Mouse (Mus musculus) left cerebral cortex, adult 18-20 months (tissue): ENCODE results near the gene Zfyve21. TPM values are rescaled to one million over a fixed set of nuclear protein-coding genes. Genes with fewer than 3 reads are reported as not detected.
A peak's percentile ranks its signal among the peaks of the same experiment; 100 is the strongest.

Source experiments
- DNase-seq, 2 experiments: peaks; one replicate each; pipeline ENCODE4 v3.0.0; 2021 to 2022; ENCODE audit warnings: low spot score in 2 of 2, mixed read lengths in 1 of 2
- total RNA-seq, 2 experiments: library from RNA; stranded (reverse); gene quantifications; 2 replicates each; pipeline ENCODE4 v1.2.3; 2021

The Zfyve21 gene
- total RNA-seq, 2 experiments from 2014 or later = 20.7 to 21.1 TPM

DNA sequence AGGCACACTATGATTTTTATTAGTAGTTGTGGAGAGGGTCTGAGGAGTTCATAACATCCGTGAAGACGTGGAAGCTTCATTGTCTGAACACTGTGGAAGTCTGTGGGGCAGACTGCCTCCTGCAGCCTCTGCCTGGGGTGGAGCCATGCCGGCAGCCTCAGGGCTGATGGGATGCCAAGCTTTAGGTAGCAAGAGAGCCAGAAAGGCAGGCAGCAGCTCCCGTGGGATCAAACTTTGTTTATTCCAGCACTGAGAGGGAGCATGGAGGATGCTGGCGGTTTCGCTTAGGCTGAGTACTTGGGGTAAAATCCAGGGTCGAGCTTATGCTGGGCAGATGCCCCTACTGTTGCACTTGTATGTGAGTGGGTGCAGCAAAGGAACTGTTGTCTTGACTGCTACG is 16.7 kb upstream of the Zfyve21 start:
- no peak for DNase-seq

DNA sequence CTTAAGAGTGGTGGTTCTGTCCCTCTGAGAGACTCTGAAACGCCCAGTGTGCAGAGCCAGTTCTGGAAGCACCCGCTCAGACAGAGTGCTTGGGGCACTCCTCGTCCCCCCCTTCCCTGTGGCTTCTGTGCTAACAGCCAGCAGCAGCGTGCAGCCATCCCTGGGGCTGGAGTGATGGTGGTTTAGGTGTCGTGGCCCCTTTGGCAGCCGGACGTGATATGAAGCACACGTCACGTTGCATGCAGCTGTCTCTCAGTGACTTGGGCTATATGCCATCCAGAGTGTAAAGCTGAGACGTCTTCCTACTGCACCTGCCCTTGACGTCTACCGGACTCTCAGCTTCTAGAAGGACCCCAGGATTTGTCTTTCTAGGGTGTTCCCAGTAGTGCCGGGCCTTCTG is 15.5 kb upstream of the Zfyve21 start:
- DNase-seq = no peak

DNA sequence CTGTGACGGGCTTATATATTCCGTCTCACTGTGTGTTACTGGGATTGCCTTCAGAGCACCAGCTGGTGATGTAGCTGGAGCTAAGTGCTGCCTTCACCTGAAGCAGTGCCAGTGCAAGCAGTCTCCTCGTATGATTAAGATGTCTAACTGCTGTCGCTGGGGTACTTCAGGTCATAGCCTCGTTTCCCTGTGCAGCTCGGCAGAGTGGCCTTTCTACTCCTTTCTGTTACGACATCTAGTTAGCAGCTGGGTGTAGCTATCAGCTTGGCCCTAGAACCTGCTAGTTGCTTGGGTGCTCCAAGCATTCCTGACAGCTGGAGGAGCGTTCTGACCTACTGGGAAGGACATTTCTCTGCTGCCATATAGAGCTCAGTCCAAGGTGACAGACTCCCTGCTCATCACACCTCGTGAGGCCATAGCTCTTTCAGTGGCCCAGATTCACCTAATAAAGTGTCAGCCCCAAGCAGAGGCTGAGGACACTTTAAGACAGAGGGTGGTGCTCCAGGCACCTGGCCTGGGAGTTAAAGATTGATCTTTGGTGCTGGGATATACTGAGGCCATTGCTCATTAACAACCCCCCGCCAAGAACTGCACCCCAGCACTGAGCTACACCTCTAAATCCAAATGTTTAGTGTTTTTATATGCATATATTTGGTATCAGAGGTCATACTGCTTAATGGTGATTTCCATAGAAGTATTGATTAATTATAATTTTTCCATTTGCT is 13.3 kb upstream of the Zfyve21 start:
- DNase-seq = no peak

DNA sequence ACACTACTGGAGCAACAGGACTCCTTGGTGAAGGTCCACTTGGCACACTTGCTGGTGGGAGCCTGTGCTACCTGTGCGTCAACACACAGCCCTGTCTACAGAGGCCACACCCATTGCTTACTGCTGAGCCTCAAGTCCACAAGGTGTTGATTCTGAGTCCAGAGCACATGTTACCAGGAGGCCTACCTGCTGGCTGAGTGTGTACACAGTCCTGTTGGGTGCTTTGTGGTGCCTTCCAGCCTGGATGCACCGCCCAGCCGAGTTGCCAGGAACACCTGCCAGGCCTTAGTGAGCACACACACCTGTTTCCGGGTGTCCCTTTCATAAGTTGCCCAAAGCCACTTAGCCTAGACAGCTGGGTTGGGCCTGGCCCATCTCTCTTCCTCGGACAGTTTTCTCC is 10.4 kb upstream of the Zfyve21 start:
- DNase-seq = no peak

DNA sequence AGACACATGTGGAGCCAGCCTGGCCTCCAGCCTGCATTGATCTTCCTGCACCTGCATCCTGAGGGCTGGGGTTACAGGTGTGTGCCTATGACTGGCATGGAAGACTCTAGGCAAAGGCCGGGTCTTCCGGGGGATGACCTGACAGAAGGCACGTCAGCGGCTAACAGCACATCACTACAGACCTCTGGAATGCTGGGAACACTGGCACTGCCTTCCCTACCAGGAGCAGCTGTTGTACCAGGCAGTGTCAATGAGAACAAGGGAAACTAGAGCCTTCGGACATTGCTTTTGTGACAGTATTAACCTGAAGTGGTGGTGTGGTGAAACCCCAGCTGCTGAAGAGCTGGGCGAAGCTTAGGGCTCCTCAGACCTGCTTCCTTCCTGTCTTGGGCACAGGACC is 5.2 kb upstream of the Zfyve21 start:
- DNase-seq = no peak

DNA sequence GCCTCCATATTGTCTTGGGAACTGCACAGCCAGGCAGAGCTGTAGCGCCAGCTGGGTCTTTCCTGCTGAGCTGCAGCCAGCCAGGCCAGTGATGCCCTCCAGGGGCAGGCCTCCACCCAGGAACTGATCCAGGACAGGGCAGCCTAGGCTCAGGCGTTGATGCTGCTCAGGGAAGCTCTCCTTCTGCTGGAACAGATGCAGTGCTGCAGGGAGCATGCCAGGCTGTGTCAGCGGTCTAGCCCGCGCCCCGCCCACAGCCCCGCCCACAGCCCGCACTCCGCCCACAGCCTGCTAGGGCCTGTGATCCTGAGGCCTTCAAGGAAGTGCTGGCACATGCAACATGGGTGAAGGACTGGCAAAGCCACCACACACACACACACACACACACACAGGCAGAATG is 4.2 kb upstream of the Zfyve21 start:
- peak; percentile 53 to 68 for DNase-seq

DNA sequence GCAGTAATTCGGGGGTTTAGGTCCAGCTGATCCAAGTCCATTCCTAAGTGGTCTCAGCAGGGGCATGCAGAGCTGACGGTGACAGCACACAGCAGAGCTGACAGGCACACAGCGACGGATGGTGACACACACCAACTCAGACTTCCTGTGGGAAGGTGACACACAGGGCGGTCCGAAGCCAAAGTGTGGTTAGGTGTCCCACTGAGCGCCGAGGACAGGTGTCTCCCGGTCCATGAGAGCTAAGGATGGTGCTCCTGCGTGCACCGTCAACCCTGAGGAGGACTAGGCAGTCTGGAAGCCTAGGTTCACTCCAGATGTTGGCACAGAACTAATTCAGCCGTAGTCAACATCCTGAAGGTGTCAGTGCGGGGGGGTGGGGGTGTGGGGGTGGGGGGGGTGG is 1.9 kb upstream of the Zfyve21 start:
- no peak for DNase-seq

DNA sequence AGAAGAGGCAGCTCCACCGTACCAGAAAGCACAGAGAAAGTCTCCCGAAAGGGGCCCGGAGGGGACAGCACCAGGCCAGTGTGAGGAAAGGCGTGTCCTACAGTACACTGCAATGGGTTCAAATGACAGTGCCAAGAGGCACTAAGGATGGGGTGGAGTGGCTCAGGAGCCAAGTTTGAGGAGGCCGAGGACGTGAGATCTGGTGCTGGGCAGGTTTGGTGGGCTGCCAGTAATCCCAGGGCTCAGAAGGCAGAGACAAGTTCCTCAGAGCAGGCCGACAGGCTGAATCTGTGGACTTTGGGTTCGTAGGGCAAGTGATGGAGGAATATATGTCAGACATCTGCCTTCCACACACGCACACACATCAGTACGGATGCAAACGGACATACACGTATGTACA is 1.4 kb upstream of the Zfyve21 start:
- no peak for DNase-seq

GRCm38 (mm10) chr12:111813111-111813765 is 732 bp upstream of the Zfyve21 start:
- DNase-seq = no peak

GRCm38 (mm10) chr12:111814769-111815762 is 1.1 kb downstream of the Zfyve21 start:
- DNase-seq = no peak

DNA sequence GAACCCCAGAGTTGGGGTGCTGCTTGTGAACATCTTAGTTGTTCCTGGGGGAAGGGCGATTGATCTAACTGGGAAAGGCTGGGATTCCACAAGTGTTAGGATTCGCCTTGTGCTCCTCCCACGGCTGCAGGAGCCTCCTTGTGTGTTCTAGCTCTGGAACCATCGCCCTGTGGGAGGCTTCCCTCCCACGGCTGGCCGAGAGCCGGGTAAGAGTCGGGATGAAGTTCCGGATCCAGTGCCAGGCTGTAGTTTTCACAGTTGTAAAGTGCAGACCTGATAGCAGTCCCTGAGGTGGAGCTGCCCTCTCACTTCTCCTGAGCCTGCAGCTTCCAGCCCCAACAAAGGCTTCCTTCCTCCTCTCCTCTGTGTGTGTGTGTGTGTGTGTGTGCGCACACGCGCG is 2.6 kb downstream of the Zfyve21 start:
- DNase-seq = peak; percentile 70 to 84

DNA sequence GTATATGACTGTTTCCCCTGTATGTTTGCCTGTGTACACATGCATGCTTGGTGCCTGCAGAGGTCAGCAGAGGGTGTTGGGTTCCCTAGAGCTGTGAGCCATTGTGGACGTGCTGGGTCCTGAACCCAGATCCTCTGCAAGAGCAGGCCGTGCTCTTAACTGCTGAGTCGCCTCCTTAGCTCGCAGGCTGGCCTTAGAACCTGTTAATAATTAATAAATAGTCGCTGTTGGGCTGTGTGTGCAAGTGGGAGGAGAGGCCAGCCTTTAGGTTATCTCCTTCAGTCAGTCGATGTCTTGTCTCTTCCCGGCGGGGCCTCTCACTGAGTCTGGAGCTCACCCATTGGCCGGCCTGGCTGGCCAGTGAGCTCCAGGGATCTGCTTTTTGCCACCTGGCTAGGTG is 3.0 kb downstream of the Zfyve21 start:
- no peak for DNase-seq

DNA sequence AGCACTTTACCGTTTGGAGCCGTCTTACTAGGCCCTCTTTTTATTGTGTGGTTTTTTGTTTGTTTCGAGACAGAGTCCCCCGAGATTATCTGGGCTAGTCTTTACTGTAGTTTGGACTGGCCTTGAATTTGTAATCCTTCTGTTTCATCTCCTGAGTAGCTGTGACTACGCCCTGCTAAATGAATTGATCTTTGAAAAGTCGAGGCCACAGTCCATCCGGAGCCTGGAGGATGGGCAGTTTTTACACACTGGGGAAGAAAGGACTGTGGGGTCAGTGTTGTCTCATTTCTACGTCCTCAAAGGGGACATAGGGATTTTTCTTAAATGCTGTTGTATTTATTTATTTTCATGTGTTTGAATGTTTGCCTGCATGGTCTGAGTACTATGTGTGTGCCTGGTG is 4.0 kb downstream of the Zfyve21 start:
- no peak for DNase-seq

GRCm38 (mm10) chr12:111819936-111820335 is 6.0 kb downstream of the Zfyve21 start:
- DNase-seq = peak; percentile 31 to 57

DNA sequence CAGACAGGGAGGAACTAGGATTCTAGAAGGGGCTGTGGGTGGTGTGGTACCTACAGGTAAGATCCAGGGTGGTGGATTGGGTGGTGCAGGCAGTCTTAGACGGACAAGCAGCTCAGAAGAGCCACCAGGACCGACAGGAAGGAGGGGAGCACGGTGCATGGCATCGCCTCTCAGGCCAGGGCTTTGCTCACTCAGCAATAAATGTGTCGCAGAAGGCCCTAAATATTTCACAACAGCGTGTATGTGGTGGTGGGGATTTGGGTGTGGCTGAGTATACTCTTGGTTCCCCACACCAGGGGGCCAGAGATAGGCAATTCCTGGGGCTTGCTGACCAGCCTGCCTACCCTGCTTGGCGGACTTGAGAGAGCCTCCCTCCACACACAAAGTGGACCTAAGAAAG is 6.7 kb downstream of the Zfyve21 start:
- no peak for DNase-seq

- DNase-seq = no peak
Observed at GRCm38 (mm10) chr12:111821931-111822330, 8.0 kb downstream of the Zfyve21 start.

DNA sequence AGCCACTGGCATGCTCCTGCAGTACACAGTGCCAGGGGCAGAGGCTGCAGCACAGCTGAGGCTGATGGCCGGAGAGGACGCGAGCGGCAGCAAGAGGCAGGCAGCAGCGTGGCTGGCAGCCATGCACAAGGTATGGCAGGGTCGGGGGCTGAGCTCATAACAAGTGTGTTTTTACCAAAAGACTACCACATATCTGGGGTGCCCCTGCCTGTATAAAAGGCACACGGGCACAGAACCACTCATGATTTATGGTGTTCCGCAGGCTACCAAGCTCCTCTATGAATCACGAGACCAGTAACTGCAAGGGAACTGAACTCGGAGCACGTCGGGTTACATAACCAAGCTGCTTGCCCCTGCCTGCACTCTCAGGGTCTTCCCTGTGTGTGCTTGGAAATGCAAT is 13.6 kb downstream of the Zfyve21 start:
- DNase-seq = no peak

GRCm38 (mm10) chr12:111829447-111829846 is 15.5 kb downstream of the Zfyve21 start:
- no peak for DNase-seq

GRCm38 (mm10) chr12:111829954-111830353 is 16.0 kb downstream of the Zfyve21 start:
- no peak for DNase-seq

DNA sequence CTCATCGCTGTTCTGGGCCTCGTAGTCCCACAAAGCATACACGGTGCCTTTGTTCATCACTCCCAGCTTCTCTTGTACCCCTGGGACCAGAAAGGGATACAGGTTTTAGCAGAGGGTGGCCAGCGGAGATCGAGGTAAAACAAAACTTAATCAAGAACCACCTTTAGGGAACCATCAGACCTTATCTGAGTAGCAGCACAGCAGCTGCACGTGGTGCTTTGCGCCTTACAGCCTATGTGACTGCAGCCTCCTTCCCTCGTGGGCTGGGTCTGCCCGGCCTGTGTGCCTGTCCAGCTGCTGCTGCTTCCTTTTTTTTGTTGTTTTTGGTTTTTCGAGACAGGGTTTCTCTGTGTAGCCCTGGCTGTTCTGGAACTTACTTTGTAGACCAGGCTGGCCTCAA is 16.4 kb downstream of the Zfyve21 start:
- DNase-seq = no peak

DNA sequence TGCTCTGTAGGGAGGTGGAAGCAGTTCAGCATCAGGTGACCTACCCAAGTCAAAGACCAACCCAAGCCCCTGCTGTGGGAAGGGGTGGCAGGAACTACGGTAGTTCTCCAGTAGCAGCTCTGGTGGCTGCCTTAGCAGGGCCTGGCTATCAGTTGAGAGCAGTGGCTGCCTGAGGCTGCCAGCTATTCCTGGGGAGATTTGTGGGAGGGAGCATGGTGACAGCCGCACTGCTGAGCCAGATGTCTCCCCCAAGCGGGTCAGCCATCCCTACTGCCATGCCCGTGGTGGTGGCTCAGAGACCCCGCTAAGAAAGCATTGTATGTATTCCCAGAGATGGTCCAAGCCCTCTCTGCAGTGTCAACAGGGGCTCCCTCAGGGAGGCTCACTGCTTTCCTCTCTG is 18.7 kb downstream of the Zfyve21 start:
- no peak for DNase-seq

DNA sequence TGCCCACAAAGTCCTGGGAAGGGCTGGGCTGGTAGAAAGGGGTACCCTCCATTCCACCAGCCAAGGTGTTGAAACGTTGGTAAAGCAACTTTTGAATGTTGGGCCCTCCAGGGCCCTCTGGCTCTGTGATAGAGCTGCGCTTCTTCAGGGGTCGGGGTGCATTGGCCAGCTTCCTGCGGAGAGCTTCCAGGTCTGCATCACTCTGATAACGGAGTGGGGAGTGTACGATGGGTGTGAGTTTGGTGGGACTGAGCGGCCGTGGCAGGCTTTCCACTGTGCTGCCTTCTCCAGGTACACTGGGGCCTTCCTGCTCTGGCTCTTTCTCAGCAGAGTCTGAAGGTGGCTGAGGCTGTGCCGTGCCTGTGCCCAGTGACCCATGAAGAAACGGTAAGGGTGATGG is 19.5 kb downstream of the Zfyve21 start:
- DNase-seq = no peak
